Mouse (Mus musculus) hindbrain, embryonic 11.5 days (tissue): ENCODE data around the gene Fgfr2. TPM values are rescaled to one million over a fixed set of nuclear protein-coding genes. Genes with fewer than 3 reads are reported as not detected.
A peak's percentile ranks its signal among the peaks of the same experiment; 100 is the strongest.

Experiments used
- ATAC-seq: fragments of 200-750 bp; cut with Nextera tagmentation; 2 replicates; pipeline ENCODE4 v1.8.0; 2017; ENCODE audit warnings: mild to moderate bottlenecking, moderate TSS enrichment, moderate library complexity; ENCODE audit not compliant: low FRiP score
- DNase-seq: peaks from one replicate; pipeline ENCODE4 v3.0.0-alpha.2; 2015; ENCODE audit warnings: low spot score
- H3K27ac ChIP-seq: fragments of 300-500 bp; sonication (generic); 2 replicates; pipeline ENCODE4 v1.5.1; 2014; ENCODE audit warnings: mild to moderate bottlenecking, low read depth, low read length
- H3K27me3 ChIP-seq: fragments of 300-500 bp; sonication (generic); 2 replicates; pipeline ENCODE4 v1.6.1; 2014; ENCODE audit warnings: mild to moderate bottlenecking, low read length, moderate library complexity, mixed read lengths; ENCODE audit not compliant: control insufficient read depth, insufficient read depth
- H3K36me3 ChIP-seq: fragments of 300-500 bp; sonication (generic); 2 replicates; pipeline ENCODE4 v1.6.1; 2014; ENCODE audit warnings: mild to moderate bottlenecking, low read length, moderate library complexity, mixed read lengths; ENCODE audit not compliant: control insufficient read depth, insufficient read depth
- H3K4me1 ChIP-seq: fragments of 300-500 bp; sonication (generic); replicated peaks from 2 replicates; pipeline ENCODE4 v1.6.1; 2014; ENCODE audit warnings: low read length, mixed read lengths; ENCODE audit not compliant: control insufficient read depth, insufficient read depth
- H3K4me2 ChIP-seq: fragments of 300-500 bp; sonication (generic); replicated peaks from 2 replicates; pipeline ENCODE4 v1.6.1; 2014; ENCODE audit warnings: mild to moderate bottlenecking, low read depth, low read length
- H3K4me3 ChIP-seq: fragments of 300-500 bp; sonication (generic); 2 replicates; pipeline ENCODE4 v1.5.1; 2014; ENCODE audit warnings: low read depth, low read length
- H3K9ac ChIP-seq: fragments of 300-500 bp; sonication (generic); 2 replicates; pipeline ENCODE4 v1.6.1; 2014; ENCODE audit warnings: low read depth, low read length
- H3K9me3 ChIP-seq: fragments of 300-500 bp; sonication (generic); 2 replicates; pipeline ENCODE4 v1.6.1; 2016; ENCODE audit warnings: low read length; ENCODE audit not compliant: control insufficient read depth
- WGBS: fragments of 180-500 bp; shearing (Covaris S2); extraction: QIAGEN DNeasy Blood & Tissue Kit; methylation state at CpG from one replicate; pipeline ENCODE4 v1.1.7; 2014; 5-methylcytosine and 5-hydroxymethylcytosine counted together
- polyA plus RNA-seq: library from polyadenylated mRNA; unstranded; fragments of >200 nt; fragmentation: Nextera tagmentation; extraction: Ambion mirVana; gene quantifications from 2 replicates; pipeline ENCODE4 v1.2.1, GENCODE M21; 2014

Gene Fgfr2
- polyA plus RNA-seq, 1 experiment from 2014 or later: 71.3 TPM

DNA sequence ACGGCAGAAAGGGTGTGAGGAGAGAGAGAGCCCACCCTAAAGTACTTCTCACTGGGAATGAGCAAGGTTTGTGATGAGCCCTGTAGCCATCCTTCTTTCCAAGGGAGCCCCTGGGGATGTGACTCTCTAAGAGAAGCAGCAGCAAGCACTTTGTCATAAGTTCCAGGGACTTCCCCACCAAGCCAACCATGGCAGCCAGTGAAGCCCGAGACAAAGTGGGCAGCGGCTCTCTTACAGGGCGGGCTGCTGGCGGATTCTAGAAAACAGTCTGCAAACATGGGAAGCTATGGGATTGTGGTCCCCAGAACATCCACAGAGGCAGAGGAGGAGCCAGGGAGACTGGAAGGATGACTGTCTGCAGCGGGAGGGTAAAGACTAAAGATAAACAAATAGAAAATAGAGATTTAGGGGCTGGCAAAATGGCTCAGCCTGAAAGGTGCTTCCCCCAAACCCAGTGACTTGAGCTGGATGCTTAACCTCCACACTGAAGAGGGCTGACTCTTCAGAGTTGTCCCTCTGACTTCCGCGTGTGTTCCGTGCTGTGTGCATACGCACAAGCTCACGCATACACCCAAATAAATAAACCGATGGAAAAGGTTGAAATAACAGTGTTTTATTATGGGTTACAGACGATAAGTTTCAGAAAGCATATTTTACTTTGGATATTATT lies 2427.3 kb downstream of the Fgfr2 start:
- Histone ChIP-seq H3K4me1 (peaks cover 13% of the 10 kb centered on the region), H3K36me3 (no peaks in the 10 kb centered on the region), H3K4me3 (no peak overlapping the region), H3K27ac (no peak overlapping the region), H3K9ac (no peak overlapping the region), H3K4me2 (0 out of 2 replicates have a peak overlapping the region, but pooled peaks have one; percentile 2), H3K27me3 (no peaks in the 10 kb centered on the region), H3K9me3 (no peaks in the 10 kb centered on the region)
- 72% methylated on average over 13 of the region's 13 CpGs for WGBS
- ATAC-seq: no peak
- no peak for DNase-seq

DNA sequence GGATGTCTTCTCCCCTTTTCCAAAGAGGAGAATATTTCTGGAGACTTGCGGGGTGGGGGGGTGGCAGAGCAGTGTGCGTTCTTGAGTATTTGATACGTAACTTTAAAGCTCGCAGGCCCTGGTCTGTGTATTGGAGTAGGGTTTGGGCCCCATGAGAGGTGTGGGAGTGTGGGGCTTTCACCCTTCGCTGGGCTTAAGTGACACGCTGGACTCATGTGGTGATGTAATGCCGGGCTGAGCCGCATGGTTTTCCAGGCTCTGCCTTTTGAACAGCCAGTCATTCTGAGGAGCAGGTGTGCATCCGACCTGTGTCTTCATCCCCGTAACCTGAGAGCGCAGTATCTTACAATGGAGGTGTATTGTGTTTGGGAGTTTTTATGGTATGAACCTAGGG lies 2429.4 kb downstream of the Fgfr2 start:
- Histone ChIP-seq H3K9me3 (no peaks in the 10 kb centered on the region), H3K4me2 (peak overlapping the region; percentile 83), H3K4me1 (peaks cover 13% of the 10 kb centered on the region), H3K9ac (peak overlapping the region; percentile 95), H3K4me3 (peak overlapping the region; percentile 73), H3K27me3 (no peaks in the 10 kb centered on the region), H3K36me3 (no peaks in the 10 kb centered on the region), H3K27ac (peak overlapping the region; percentile 97; the same call in 1 of the 2 replicates)
- 19% methylated on average over 11 of the region's 11 CpGs for WGBS
- ATAC-seq (peak; percentile 14; the same call in 1 of the 2 replicates), DNase-seq (peak; percentile 60)

DNA sequence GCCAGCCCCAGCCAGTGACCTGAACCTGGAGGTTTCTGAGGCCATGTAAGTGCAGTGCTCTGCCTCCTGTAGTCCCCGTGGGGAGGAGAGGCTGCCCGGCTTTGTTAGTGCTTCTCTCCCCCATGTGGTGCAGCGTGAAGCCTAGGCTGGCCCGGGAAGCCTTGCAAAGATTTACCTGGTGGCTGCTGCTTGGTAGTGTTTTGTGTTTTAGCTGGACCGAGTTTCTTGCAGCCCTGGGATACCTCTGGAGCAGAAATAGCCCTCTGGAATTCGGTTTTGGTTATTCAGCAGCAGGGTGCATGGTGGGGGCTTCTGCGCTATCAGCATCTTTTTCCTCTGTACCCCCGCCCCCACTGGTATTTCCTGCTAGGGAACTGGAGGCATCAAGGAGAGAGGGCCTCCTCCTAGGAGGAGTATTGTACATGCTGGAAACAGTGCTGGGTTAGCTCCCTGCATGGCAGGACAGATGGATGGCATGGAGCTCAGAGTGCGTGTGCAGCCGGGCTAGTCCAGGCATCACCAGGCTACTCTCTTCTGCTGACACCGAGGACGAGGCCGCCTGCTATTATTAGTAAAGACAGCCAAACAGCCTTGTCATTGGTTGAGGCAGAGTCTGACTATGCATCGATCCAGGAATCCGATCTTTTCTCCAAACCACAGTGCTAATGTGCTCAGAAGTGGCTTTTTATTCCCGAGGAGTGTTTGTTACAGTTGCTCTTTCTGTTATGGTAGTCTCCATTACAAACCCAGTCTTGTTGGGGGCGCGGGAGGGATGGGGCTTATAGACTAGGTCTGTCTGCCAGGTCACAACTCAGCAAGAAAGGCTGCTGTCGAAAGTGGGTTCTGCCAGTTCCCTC lies 2430.0 kb downstream of the Fgfr2 start:
- no peaks in the 10 kb centered on the region for H3K27me3 ChIP-seq
- 3% methylated on average over 19 of the region's 19 CpGs for WGBS
- H3K36me3 ChIP-seq: no peaks in the 10 kb centered on the region
- H3K4me2 ChIP-seq: peak overlapping the region; percentile 83
- H3K9me3 ChIP-seq: no peaks in the 10 kb centered on the region
- DNase-seq (peak; percentile 66), ATAC-seq (peak; percentile 80)
- peaks cover 13% of the 10 kb centered on the region for H3K4me1 ChIP-seq
- peak overlapping the region; percentile 73 for H3K4me3 ChIP-seq
- peak overlapping the region; percentile 97 for H3K27ac ChIP-seq
- H3K9ac ChIP-seq: peak overlapping the region; percentile 95

DNA sequence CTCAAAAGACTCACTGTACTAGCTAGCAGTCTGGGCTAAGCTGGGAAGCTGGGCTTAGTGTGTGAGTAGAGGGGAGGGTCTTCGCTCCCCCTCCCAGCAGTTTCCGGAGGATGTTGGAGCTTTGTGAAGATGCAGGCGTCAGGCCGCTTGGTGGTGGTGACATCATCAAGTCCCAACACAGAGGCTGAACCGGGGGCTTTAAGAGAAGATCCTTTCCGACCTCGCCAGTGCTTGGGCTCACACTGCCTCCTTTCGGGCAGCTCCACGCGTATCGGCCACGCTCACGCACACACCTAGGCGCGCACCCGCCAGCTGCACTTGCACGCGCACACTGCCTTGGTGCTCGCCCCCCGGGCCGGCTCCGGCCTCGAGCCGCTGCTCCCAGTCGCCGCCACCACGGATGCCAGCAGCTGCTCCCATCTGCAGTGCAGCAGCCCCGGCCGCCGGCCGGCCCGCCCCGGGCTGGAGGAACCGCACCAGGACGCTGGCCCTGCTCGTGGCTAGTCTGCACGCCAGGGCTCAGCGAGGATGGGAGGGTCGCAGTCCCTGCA lies 2430.7 kb downstream of the Fgfr2 start:
- peak; percentile 90 for ATAC-seq
- H3K4me1 ChIP-seq: peaks cover 13% of the 10 kb centered on the region
- under 1% methylated on average over 39 of the region's 39 CpGs for WGBS

DNA sequence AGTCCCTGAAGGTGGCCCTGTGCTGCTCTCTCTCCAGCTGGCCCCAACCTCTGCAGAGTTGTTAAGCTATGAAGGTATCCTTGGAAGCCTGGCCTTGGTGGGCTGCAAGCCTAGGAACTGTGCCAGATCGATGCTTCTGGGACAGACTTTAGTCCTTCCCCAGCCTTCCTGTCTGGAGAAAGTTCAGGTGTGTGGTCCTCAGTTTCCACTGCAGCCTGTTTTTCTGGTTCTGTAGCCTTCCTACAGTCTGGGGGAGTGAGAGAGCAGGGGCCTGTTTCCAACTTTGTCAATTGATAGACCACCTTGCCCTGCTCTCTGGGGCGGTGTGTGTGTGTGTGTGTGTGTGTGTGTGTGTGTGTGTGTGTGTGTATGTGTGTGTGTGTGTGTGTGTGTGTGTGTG lies 2431.2 kb downstream of the Fgfr2 start:
- WGBS: 60% methylated on average over 2 of the region's 2 CpGs

More for the DNA sequence above, 2430.7 kb downstream of the Fgfr2 start:
- DNase-seq: peak; percentile 88
- Histone ChIP-seq H3K9me3 (no peaks in the 10 kb centered on the region), H3K4me3 (peak overlapping the region; percentile 73), H3K27me3 (no peaks in the 10 kb centered on the region), H3K9ac (peak overlapping the region; percentile 95), H3K36me3 (no peaks in the 10 kb centered on the region), H3K4me2 (peak overlapping the region; percentile 83), H3K27ac (peak overlapping the region; percentile 97)

DNA sequence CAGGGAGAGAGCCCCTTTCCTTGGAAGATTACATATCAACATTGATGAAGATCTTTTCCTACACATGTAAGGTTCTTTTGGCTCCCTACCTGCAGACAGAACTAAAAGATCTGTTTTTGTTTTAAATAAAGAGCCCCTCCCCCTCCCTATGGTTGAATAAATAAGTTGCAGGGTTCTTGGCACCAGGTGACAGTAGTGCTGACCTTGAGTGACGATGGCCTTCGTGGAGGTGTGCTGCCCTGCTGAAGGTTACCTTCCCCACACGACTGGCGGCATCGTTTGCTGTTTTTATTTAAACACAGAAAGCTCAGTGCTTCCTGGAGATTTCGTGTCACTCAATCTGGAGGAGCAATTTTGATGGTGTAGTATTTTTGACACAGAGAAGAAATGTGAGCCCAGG lies 2432.3 kb downstream of the Fgfr2 start:
- Histone ChIP-seq H3K36me3 (no peaks in the 10 kb centered on the region), H3K4me1 (peaks cover 9% of the 10 kb centered on the region), H3K4me2 (no peak overlapping the region), H3K9me3 (no peaks in the 10 kb centered on the region), H3K4me3 (no peak overlapping the region), H3K27ac (no peak overlapping the region), H3K27me3 (no peaks in the 10 kb centered on the region), H3K9ac (no peak overlapping the region)
- WGBS: 76% methylated on average over 6 of the region's 6 CpGs
- no peak for DNase-seq
- ATAC-seq: no peak

More for the DNA sequence above, 2431.2 kb downstream of the Fgfr2 start:
- Histone ChIP-seq H3K4me2 (no peak overlapping the region), H3K36me3 (no peaks in the 10 kb centered on the region), H3K27me3 (no peaks in the 10 kb centered on the region), H3K27ac (peak overlapping the region; percentile 97), H3K4me1 (peaks cover 12% of the 10 kb centered on the region), H3K9ac (no peak overlapping the region; the same call in 1 of the 2 replicates), H3K9me3 (no peaks in the 10 kb centered on the region), H3K4me3 (no peak overlapping the region; the same call in 1 of the 2 replicates)
- ATAC-seq (peak; percentile 4; the same call in 1 of the 2 replicates), DNase-seq (peak; percentile 31)

DNA sequence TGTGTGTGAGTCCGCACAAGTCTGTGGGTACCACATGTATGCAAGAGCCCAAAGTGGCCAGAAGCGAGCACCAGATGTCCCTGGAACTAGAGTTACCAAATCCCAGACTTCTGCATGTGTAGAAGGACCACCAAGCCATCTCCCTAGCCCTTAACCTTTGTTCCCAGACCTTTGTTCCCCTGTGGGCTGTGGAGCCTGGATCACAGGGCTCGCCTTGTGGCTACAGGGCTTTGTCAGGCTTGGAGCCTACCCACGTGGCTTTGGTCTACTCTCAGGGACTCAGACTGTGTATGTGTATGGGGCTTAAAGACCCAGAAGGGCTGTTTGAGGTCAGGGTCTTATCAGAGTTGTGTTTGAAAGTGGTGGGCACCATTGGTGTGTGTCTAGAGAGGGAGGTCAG lies 2434.5 kb downstream of the Fgfr2 start:
- 86% methylated on average over 4 of the region's 4 CpGs for WGBS
- H3K9me3 ChIP-seq: no peaks in the 10 kb centered on the region
- no peak overlapping the region for H3K9ac ChIP-seq
- no peaks in the 10 kb centered on the region for H3K27me3 ChIP-seq
- H3K4me2 ChIP-seq: no peak overlapping the region
- H3K27ac ChIP-seq: no peak overlapping the region
- no peak overlapping the region for H3K4me3 ChIP-seq
- DNase-seq: no peak
- H3K36me3 ChIP-seq: no peaks in the 10 kb centered on the region
- H3K4me1 ChIP-seq: no peaks in the 10 kb centered on the region
- ATAC-seq: no peak

DNA sequence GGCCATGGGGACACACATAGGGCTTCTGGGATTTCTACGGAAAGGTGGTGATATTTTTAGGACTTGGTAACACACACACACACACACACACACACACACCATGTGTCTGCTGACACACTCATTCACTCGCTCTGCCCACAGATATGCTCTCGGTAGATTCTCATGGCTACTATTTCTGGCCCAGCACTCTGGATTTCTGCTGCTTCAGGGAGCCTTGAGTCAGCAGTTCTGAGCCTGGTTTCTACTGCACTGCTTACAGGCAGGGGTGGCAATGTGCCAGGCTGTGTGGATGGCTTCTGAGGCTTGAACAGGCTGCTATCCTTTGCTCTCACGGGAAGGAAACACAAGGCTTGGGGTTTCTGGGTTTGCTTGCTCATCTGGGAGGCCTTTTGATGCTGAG lies 2441.4 kb downstream of the Fgfr2 start:
- ATAC-seq: no peak
- Histone ChIP-seq H3K4me3 (no peak overlapping the region), H3K9me3 (no peaks in the 10 kb centered on the region), H3K27ac (no peak overlapping the region), H3K4me2 (no peak overlapping the region), H3K4me1 (no peaks in the 10 kb centered on the region), H3K9ac (0 out of 2 replicates have a peak overlapping the region, but pooled peaks have one; percentile 27), H3K27me3 (no peaks in the 10 kb centered on the region), H3K36me3 (no peaks in the 10 kb centered on the region)
- 86% methylated on average over 4 of the region's 4 CpGs for WGBS
- DNase-seq: no peak
